Mouse (Mus musculus): ENCODE data around the gene Ndufb5. TPM values are rescaled to one million over a fixed set of nuclear protein-coding genes. Genes with fewer than 3 reads are reported as not detected.
"Not testable (repeated sequence)": the region's sequence is repeated elsewhere in the genome, so short reads cannot be mapped to it uniquely, and the experiment has no call there.

The Ndufb5 gene
- polyA plus RNA-seq, 1 experiment from 2014 or later = 662 TPM

- H3K36me3 ChIP-seq (ENCODE audit: control insufficient read depth, insufficient read depth, low read length) = peaks cover 99% of the 10 kb centered on the region
- no peak for ATAC-seq (ENCODE audit: insufficient number of reproducible peaks, insufficient read depth, low FRiP score, low read depth)
- 88% methylated on average over 4 of the region's 4 CpGs for WGBS
These were observed 8.9 kb upstream of the Ndufb5 start for GRCm38 (mm10) chr3:32727861-32728260.

GRCm38 (mm10) chr3:32737172-32737655 lies 424 bp downstream of the Ndufb5 start, which contains the start of gene Mrpl47:
TSS of gene Mrpl47 (minus strand) at chr3:32737605.
- under 1% methylated on average over 31 of the region's 31 CpGs for whole genome bisulfite sequencing
- ATAC-seq (ENCODE audit: insufficient number of reproducible peaks, insufficient read depth, low FRiP score, low read depth) = peak; percentile 36; the same call in 1 of the 2 replicates
- Histone ChIP-seq H3K9ac (ENCODE audit: low read length) (peak within 1 kb of the TSS; percentile 95), H3K4me3 (ENCODE audit: control insufficient read depth in 1 of 2, insufficient read depth in 1 of 2, low read depth in 1 of 2, low read length in 2 of 2) (peak within 1 kb of the TSS; percentile 73 to 80), H3K4me1 (ENCODE audit: control insufficient read depth in 2 of 2, insufficient read depth in 2 of 2, low read length in 2 of 2) (peaks cover 2 to 20% of the 10 kb centered on the region in 2 experiments; a peak in 2 of 4 replicates), H3K36me3 (ENCODE audit: control insufficient read depth, insufficient read depth, low read length) (peaks cover 53% of the 10 kb centered on the region), H3K4me2 (ENCODE audit: low read length) (peak within 1 kb of the TSS; percentile 72), H3K27ac (replicated peaks in 1 of 2; ENCODE audit: control insufficient read depth in 1 of 2, insufficient read depth in 1 of 2, low read depth in 2 of 2, low read length in 2 of 2) (peak within 1 kb of the TSS; percentile 88 to 95), H3K9me3 (ENCODE audit: control insufficient read depth, low read length) (no peaks in the 10 kb centered on the region), H3K27me3 (ENCODE audit: control insufficient read depth, insufficient read depth, low read length) (no peaks in the 10 kb centered on the region)

More at GRCm38 (mm10) chr3:32727861-32728260, 8.9 kb upstream of the Ndufb5 start:
- Histone ChIP-seq H3K27me3 (ENCODE audit: control insufficient read depth, insufficient read depth, low read length) (no peaks in the 10 kb centered on the region), H3K27ac (replicated peaks in 1 of 2; ENCODE audit: control insufficient read depth in 1 of 2, insufficient read depth in 1 of 2, low read depth in 2 of 2, low read length in 2 of 2) (no peak overlapping the region), H3K9ac (ENCODE audit: low read length) (no peak overlapping the region), H3K4me2 (ENCODE audit: low read length) (no peak overlapping the region), H3K9me3 (ENCODE audit: control insufficient read depth, low read length) (0 out of 2 replicates have a peak, but pooled peaks cover 3% of the 10 kb centered on the region), H3K4me1 (ENCODE audit: control insufficient read depth in 2 of 2, insufficient read depth in 2 of 2, low read length in 2 of 2) (no peaks in the 10 kb centered on the region), H3K4me3 (ENCODE audit: control insufficient read depth in 1 of 2, insufficient read depth in 1 of 2, low read depth in 1 of 2, low read length in 2 of 2) (no peak overlapping the region)

GRCm38 (mm10) chr3:32738549-32738948 lies 1.8 kb downstream of the Ndufb5 start:
- no peak overlapping the region for H3K27ac ChIP-seq (replicated peaks in 1 of 2; ENCODE audit: control insufficient read depth in 1 of 2, insufficient read depth in 1 of 2, low read depth in 2 of 2, low read length in 2 of 2)
- WGBS = 84% methylated on average over 5 of the region's 5 CpGs
- no peak for ATAC-seq (ENCODE audit: insufficient number of reproducible peaks, insufficient read depth, low FRiP score, low read depth)
- peaks cover 48% of the 10 kb centered on the region for H3K36me3 ChIP-seq (ENCODE audit: control insufficient read depth, insufficient read depth, low read length)
- no peak overlapping the region for H3K9ac ChIP-seq (ENCODE audit: low read length)
- no peak overlapping the region for H3K4me3 ChIP-seq (ENCODE audit: control insufficient read depth in 1 of 2, insufficient read depth in 1 of 2, low read depth in 1 of 2, low read length in 2 of 2)
- no peaks in the 10 kb centered on the region for H3K9me3 ChIP-seq (ENCODE audit: control insufficient read depth, low read length)
- peak overlapping the region; percentile 72 for H3K4me2 ChIP-seq (ENCODE audit: low read length)
- peaks cover 2 to 20% of the 10 kb centered on the region in 2 experiments; a peak in 2 of 4 replicates for H3K4me1 ChIP-seq (ENCODE audit: control insufficient read depth in 2 of 2, insufficient read depth in 2 of 2, low read length in 2 of 2)
- no peaks in the 10 kb centered on the region for H3K27me3 ChIP-seq (ENCODE audit: control insufficient read depth, insufficient read depth, low read length)

- Histone ChIP-seq H3K4me3 (ENCODE audit: control insufficient read depth in 1 of 2, insufficient read depth in 1 of 2, low read depth in 1 of 2, low read length in 2 of 2) (no peak overlapping the region), H3K9ac (ENCODE audit: low read length) (no peak overlapping the region), H3K9me3 (ENCODE audit: control insufficient read depth, low read length) (no peaks in the 10 kb centered on the region), H3K27ac (replicated peaks in 1 of 2; ENCODE audit: control insufficient read depth in 1 of 2, insufficient read depth in 1 of 2, low read depth in 2 of 2, low read length in 2 of 2) (no peak overlapping the region), H3K36me3 (ENCODE audit: control insufficient read depth, insufficient read depth, low read length) (peaks cover 66% of the 10 kb centered on the region), H3K4me2 (ENCODE audit: low read length) (no peak overlapping the region), H3K27me3 (ENCODE audit: control insufficient read depth, insufficient read depth, low read length) (no peaks in the 10 kb centered on the region), H3K4me1 (ENCODE audit: control insufficient read depth in 2 of 2, insufficient read depth in 2 of 2, low read length in 2 of 2) (peaks cover 2 to 13% of the 10 kb centered on the region in 2 experiments; a peak in 2 of 4 replicates)
- WGBS = 81% methylated on average over 2 of the region's 2 CpGs
- no peak for ATAC-seq (ENCODE audit: insufficient number of reproducible peaks, insufficient read depth, low FRiP score, low read depth)
These were observed 5.5 kb downstream of the Ndufb5 start for GRCm38 (mm10) chr3:32742276-32742780.

GRCm38 (mm10) chr3:32745001-32745400 lies 8.2 kb downstream of the Ndufb5 start:
- WGBS = 91% methylated on average over 6 of the region's 6 CpGs
- H3K9ac ChIP-seq (ENCODE audit: low read length) = no peak overlapping the region
- H3K4me3 ChIP-seq (ENCODE audit: control insufficient read depth in 1 of 2, insufficient read depth in 1 of 2, low read depth in 1 of 2, low read length in 2 of 2) = no peak overlapping the region
- ATAC-seq (ENCODE audit: insufficient number of reproducible peaks, insufficient read depth, low FRiP score, low read depth) = no peak
- no peaks in the 10 kb centered on the region for H3K4me1 ChIP-seq (ENCODE audit: control insufficient read depth in 2 of 2, insufficient read depth in 2 of 2, low read length in 2 of 2)
- H3K27me3 ChIP-seq (ENCODE audit: control insufficient read depth, insufficient read depth, low read length) = no peaks in the 10 kb centered on the region
- H3K27ac ChIP-seq (replicated peaks in 1 of 2; ENCODE audit: control insufficient read depth in 1 of 2, insufficient read depth in 1 of 2, low read depth in 2 of 2, low read length in 2 of 2) = no peak overlapping the region
- H3K9me3 ChIP-seq (ENCODE audit: control insufficient read depth, low read length) = no peaks in the 10 kb centered on the region
- peaks cover 81% of the 10 kb centered on the region for H3K36me3 ChIP-seq (ENCODE audit: control insufficient read depth, insufficient read depth, low read length)
- no peak overlapping the region for H3K4me2 ChIP-seq (ENCODE audit: low read length)

- H3K9me3 ChIP-seq (ENCODE audit: control insufficient read depth, low read length); H3K27me3 ChIP-seq (ENCODE audit: control insufficient read depth, insufficient read depth, low read length); H3K4me1 ChIP-seq (ENCODE audit: control insufficient read depth in 2 of 2, insufficient read depth in 2 of 2, low read length in 2 of 2); H3K9ac ChIP-seq (ENCODE audit: low read length); H3K4me3 ChIP-seq (ENCODE audit: control insufficient read depth in 1 of 2, insufficient read depth in 1 of 2, low read depth in 1 of 2, low read length in 2 of 2); H3K27ac ChIP-seq (replicated peaks in 1 of 2; ENCODE audit: control insufficient read depth in 1 of 2, insufficient read depth in 1 of 2, low read depth in 2 of 2, low read length in 2 of 2); ATAC-seq (ENCODE audit: insufficient number of reproducible peaks, insufficient read depth, low FRiP score, low read depth); H3K4me2 ChIP-seq (ENCODE audit: low read length): not testable (repeated sequence)
- peaks cover 81% of the 10 kb centered on the region for H3K36me3 ChIP-seq (ENCODE audit: control insufficient read depth, insufficient read depth, low read length)
These were observed 8.6 kb downstream of the Ndufb5 start for GRCm38 (mm10) chr3:32745426-32745825.

- Histone ChIP-seq H3K4me1 (ENCODE audit: control insufficient read depth in 2 of 2, insufficient read depth in 2 of 2, low read length in 2 of 2) (no peaks in the 10 kb centered on the region), H3K4me2 (ENCODE audit: low read length) (no peak overlapping the region), H3K9me3 (ENCODE audit: control insufficient read depth, low read length) (no peaks in the 10 kb centered on the region), H3K36me3 (ENCODE audit: control insufficient read depth, insufficient read depth, low read length) (peaks cover 89% of the 10 kb centered on the region), H3K27ac (replicated peaks in 1 of 2; ENCODE audit: control insufficient read depth in 1 of 2, insufficient read depth in 1 of 2, low read depth in 2 of 2, low read length in 2 of 2) (no peak overlapping the region), H3K27me3 (ENCODE audit: control insufficient read depth, insufficient read depth, low read length) (no peaks in the 10 kb centered on the region), H3K4me3 (ENCODE audit: control insufficient read depth in 1 of 2, insufficient read depth in 1 of 2, low read depth in 1 of 2, low read length in 2 of 2) (no peak overlapping the region), H3K9ac (ENCODE audit: low read length) (no peak overlapping the region)
- ATAC-seq (ENCODE audit: insufficient number of reproducible peaks, insufficient read depth, low FRiP score, low read depth) = no peak
- 83% methylated on average over 9 of the region's 9 CpGs for WGBS
These were observed 11.6 kb downstream of the Ndufb5 start for GRCm38 (mm10) chr3:32748384-32748783.

Measured in heart, embryonic 14.5 days (tissue).